Mouse (Mus musculus) activated CD4-positive, CD25-positive, alpha-beta regulatory T cell (primary cell): ENCODE measurements around the gene Ahctf1. TPM values are rescaled to one million over a fixed set of nuclear protein-coding genes. Genes with fewer than 3 reads are reported as not detected.

Experiments
- polyA plus RNA-seq, 2 experiments: library from polyadenylated mRNA; unstranded; fragments of 100-300 nt; shearing (Covaris generic); gene quantifications; one replicate each; pipeline ENCODE4 v1.2.1; 2017

The Ahctf1 gene
- 10 to 100 TPM; 25.7 to 28.5 TPM for polyA plus RNA-seq

DNA sequence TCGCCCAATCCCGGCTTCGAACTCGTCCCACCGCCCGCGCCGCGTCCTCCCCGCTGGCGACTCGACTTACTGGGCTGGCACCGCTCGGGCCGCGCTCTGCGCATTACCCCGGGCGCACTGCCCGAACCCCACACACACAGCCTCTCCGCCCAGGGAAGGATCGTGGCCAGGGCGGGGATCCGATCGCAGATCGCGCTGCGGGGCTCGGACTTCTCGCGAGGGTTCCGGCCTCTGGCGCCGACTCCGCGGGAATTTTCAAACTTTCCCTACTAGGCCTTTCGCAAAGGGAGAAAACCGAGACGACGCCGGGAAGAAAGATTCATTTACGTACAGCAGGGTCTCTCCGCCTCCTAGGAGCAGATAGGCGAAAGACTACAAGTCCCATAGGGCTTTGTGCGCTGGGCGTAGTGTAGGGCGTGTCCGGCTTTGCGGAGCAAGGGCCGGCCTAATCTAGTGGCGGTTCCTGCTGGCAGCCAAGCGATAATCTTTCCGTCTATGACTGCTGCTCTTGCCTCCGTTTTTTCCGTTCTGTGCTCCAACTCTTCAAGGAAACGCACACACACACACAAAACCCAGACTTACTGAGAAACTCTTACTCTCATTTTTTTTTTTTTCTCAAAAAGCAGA is at the start of gene Ahctf1:
Ahctf1 (minus strand) TSS at position 168 of the 627 bp plus-strand sequence.

GRCm38 (mm10) chr1:179802610-179803512 is 619 bp downstream of the Ahctf1 start, which contains the start of gene Gm10518:
Gm10518 (plus strand) TSS chr1:179803376.

DNA sequence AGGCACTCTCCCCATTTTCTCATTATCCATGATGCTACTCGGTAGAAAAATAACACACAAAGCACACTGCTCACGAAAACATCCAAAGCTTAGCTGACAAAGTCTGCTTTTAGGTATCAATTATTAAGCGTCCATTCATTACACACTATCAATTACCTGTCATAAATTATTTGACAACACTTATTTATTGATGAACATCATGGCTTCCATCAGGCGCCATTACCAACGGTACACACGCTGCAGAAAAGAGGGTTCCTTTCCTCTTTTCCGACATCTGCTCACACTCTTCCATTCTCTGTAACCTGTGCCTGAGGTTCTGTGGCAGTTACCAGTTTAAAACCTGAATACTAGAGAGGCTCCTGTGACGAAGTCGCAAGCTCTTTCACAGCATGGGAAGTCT is 58.3 kb downstream of the Ahctf1 start, which contains the start of gene Kif28:
Kif28 (minus strand) TSS at position 101 of the 400 bp plus-strand sequence.

Other genes starting within 250 kb of the Ahctf1 start
- 1 to 10 TPM; 6.0 to 7.3 TPM for gene Sccpdh, start 135.5 kb downstream of the Ahctf1 start, polyA plus RNA-seq
- gene Kif28, start 58.4 kb downstream of the Ahctf1 start, polyA plus RNA-seq, result under 1 TPM in 1 of 2 experiments, not detected in 1; 0.26 TPM
- under 1 TPM; 0.14 to 0.36 TPM for gene Gm10518, start 304 bp downstream of the Ahctf1 start, polyA plus RNA-seq
- under 1 TPM; 0.32 to 0.88 TPM for gene Cdc42bpa, start 156.8 kb upstream of the Ahctf1 start, polyA plus RNA-seq